Mouse (Mus musculus) monocyte, adult 5-6 weeks (primary cell): ENCODE results near the gene Srgn. TPM values are rescaled to one million over a fixed set of nuclear protein-coding genes. Genes with fewer than 3 reads are reported as not detected.

Experiments
- ATAC-seq: fragments of 153-309, 156-312 bp; replicated peaks from 2 replicates; pipeline ENCODE4 v1.8.0; 2017; ENCODE audit warnings: mild to moderate bottlenecking; ENCODE audit not compliant: low TSS enrichment, insufficient number of reproducible peaks, severe bottlenecking, poor library complexity, low FRiP score
- total RNA-seq: library from RNA; stranded (forward); fragments of 200-1000, 200-491, 200-594 nt; gene quantifications from 3 replicates; pipeline ENCODE4 v1.2.3, GENCODE M21; 2017

The Srgn gene
- total RNA-seq, 1 experiment from 2014 or later, result 1,864 TPM

GRCm38 (mm10) chr10:62532832-62533231 lies 5.6 kb upstream of the Srgn start:
- ATAC-seq, result no peak

GRCm38 (mm10) chr10:62530183-62530582 lies 2.9 kb upstream of the Srgn start:
- peak; percentile 82 for ATAC-seq

GRCm38 (mm10) chr10:62522346-62522950 lies 4.8 kb downstream of the Srgn start:
- ATAC-seq, result no peak

- ATAC-seq, result no peak
These were observed 5.5 kb downstream of the Srgn start for GRCm38 (mm10) chr10:62521763-62522162.

- no peak for ATAC-seq
These were observed 6.3 kb downstream of the Srgn start for GRCm38 (mm10) chr10:62520911-62521310.

- no peak for ATAC-seq
These were observed 9.7 kb downstream of the Srgn start for GRCm38 (mm10) chr10:62517511-62517910.

- no peak for ATAC-seq
These were observed 14.4 kb downstream of the Srgn start for GRCm38 (mm10) chr10:62512855-62513254.

- peak; percentile 12; the same call in 1 of the 2 replicates for ATAC-seq
These were observed 15.7 kb downstream of the Srgn start for GRCm38 (mm10) chr10:62511528-62511927.

GRCm38 (mm10) chr10:62509032-62509656 lies 18.1 kb downstream of the Srgn start:
- ATAC-seq, result peak; percentile 36

- no peak for ATAC-seq
These were observed 18.8 kb downstream of the Srgn start for GRCm38 (mm10) chr10:62508459-62508858.

GRCm38 (mm10) chr10:62507591-62508308 lies 19.5 kb downstream of the Srgn start:
- ATAC-seq, result peak; percentile 51

GRCm38 (mm10) chr10:62507071-62507470 lies 20.2 kb downstream of the Srgn start:
- ATAC-seq, result no peak

- ATAC-seq, result peak; percentile 48
These were observed 21.2 kb downstream of the Srgn start for GRCm38 (mm10) chr10:62506019-62506556.

GRCm38 (mm10) chr10:62505224-62505983 lies 21.8 kb downstream of the Srgn start:
- ATAC-seq, result 0 out of 2 replicates have a peak, but pooled peaks have one; percentile 0

GRCm38 (mm10) chr10:62503836-62504628 lies 23.2 kb downstream of the Srgn start:
- ATAC-seq, result peak; percentile 23; the same call in 1 of the 2 replicates

GRCm38 (mm10) chr10:62503353-62503752 lies 23.9 kb downstream of the Srgn start:
- ATAC-seq, result no peak

GRCm38 (mm10) chr10:62501951-62502350 lies 25.3 kb downstream of the Srgn start:
- no peak for ATAC-seq
